Comparison of ENCODE assay signal across 11 mouse cellular contexts in the genomic region with DNA sequence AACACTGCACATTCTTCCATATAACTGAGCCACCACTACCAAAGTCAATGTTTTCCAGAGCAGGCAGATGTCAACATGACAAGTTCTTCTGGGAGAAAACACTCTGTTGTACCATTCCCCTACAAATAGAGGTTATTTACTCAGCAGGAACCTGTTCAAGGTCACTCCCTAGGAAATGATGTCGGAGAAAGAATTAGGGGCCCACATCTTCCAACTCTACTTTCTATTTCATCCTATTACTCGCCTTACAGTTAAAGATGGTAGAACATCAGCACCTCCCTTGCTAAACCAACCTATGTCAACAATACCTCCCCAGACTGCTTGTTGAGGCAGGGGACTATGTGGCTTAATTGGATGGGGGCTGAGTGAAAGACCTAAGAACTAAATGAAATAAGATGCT. TPM values are rescaled to one million over a fixed set of nuclear protein-coding genes. Genes with fewer than 3 reads are reported as not detected.
DNase-seq lines count a peak whose midpoint lies in the region; ATAC-seq lines count a peak whose summit lies in the region.
"Had no signal": no experiment of that assay in that cellular context is flagged by ENCODE, and none has a peak within 500 bp of the region (broad histone marks: within the 10 kb centered on the region; RNA-seq: fewer than 3 reads in every experiment).

A gene (plus strand): TSS at position 301 of the 400 bp plus-strand sequence.

- 83% methylated on average over 2 of the region's 2 CpGs for WGBS in kidney, embryonic 14.5 days
- 85% methylated on average over 2 of the region's 2 CpGs for WGBS in embryonic facial prominence, embryonic 14.5 days
- WGBS in intestine, embryonic 15.5 days, result 79% methylated on average over 2 of the region's 2 CpGs
- 77% methylated on average over 2 of the region's 2 CpGs for WGBS in midbrain, embryonic 15.5 days

- no peak within 1 kb of the TSS for H3K27ac ChIP-seq in kidney, embryonic 14.5 days (ENCODE audit: low read depth, low read length)
- H3K27ac ChIP-seq in embryonic facial prominence, embryonic 14.5 days (replicated peaks; ENCODE audit: low read depth, low read length), result no peak within 1 kb of the TSS
- no peak within 1 kb of the TSS for H3K27ac ChIP-seq in intestine, embryonic 15.5 days
- H3K27ac ChIP-seq in midbrain, embryonic 15.5 days, result no peak within 1 kb of the TSS

- H3K4me2 ChIP-seq in kidney, embryonic 14.5 days (replicated peaks; ENCODE audit: low read depth, low read length), result peak within 1 kb of the TSS; percentile 35; the same call in 1 of the 2 replicates
- H3K4me2 ChIP-seq in embryonic facial prominence, embryonic 14.5 days (ENCODE audit: low read depth, low read length), result peak within 1 kb of the TSS; percentile 49
- H3K4me2 ChIP-seq in intestine, embryonic 15.5 days (replicated peaks), result peak within 1 kb of the TSS; percentile 47
- peak within 1 kb of the TSS; percentile 51 for H3K4me2 ChIP-seq in midbrain, embryonic 15.5 days

- intact Hi-C loops in left cerebral cortex, postnatal 36 days (cut with DNase I), result loop anchor here (5.0 kb wide), 1 partner anchor 225 kb away; a partner anchor contains a TSS

- no peaks in the 10 kb centered on the region for H3K4me1 ChIP-seq in kidney, embryonic 14.5 days (ENCODE audit: control insufficient read depth, insufficient read depth, low read length)
- H3K4me1 ChIP-seq in embryonic facial prominence, embryonic 14.5 days (ENCODE audit: control insufficient read depth, insufficient read depth, low read length), result no peaks in the 10 kb centered on the region
- H3K4me1 ChIP-seq in intestine, embryonic 15.5 days (replicated peaks), result no peaks in the 10 kb centered on the region
- H3K4me1 ChIP-seq in midbrain, embryonic 15.5 days, result no peaks in the 10 kb centered on the region

- H3K9me3 ChIP-seq in kidney, embryonic 14.5 days (ENCODE audit: control insufficient read depth, low read length), result no peaks in the 10 kb centered on the region
- H3K9me3 ChIP-seq in embryonic facial prominence, embryonic 14.5 days (ENCODE audit: control insufficient read depth, low read length), result no peaks in the 10 kb centered on the region
- H3K9me3 ChIP-seq in intestine, embryonic 15.5 days, result no peaks in the 10 kb centered on the region
- no peaks in the 10 kb centered on the region for H3K9me3 ChIP-seq in midbrain, embryonic 15.5 days

- no peaks in the 10 kb centered on the region for H3K36me3 ChIP-seq in kidney, embryonic 14.5 days (ENCODE audit: control insufficient read depth, insufficient read depth, low read length)
- H3K36me3 ChIP-seq in embryonic facial prominence, embryonic 14.5 days (ENCODE audit: control insufficient read depth, insufficient read depth, low read length), result no peaks in the 10 kb centered on the region
- H3K36me3 ChIP-seq in intestine, embryonic 15.5 days, result no peaks in the 10 kb centered on the region
- H3K36me3 ChIP-seq in midbrain, embryonic 15.5 days (replicated peaks), result no peaks in the 10 kb centered on the region

- DNase-seq in kidney, postnatal 36 days, result no peak
- no peak for DNase-seq in embryonic facial prominence, embryonic 14.5 days (ENCODE audit: low spot score)
- DNase-seq in layer of hippocampus, adult 11-12 months (ENCODE audit: low spot score), result no peak
- DNase-seq in spleen, postnatal 14 days (ENCODE audit: low spot score in 2 of 2), result no peak
- no peak for DNase-seq in left cerebral cortex, postnatal 36 days (ENCODE audit: low spot score in 2 of 2)
- DNase-seq: adrenal gland, postnatal 14 days; kidney, adult 2 months had no signal

- H3K4me3 ChIP-seq in kidney, embryonic 14.5 days (ENCODE audit: low read length), result peak within 1 kb of the TSS; percentile 45; the same call in 1 of the 2 replicates
- H3K4me3 ChIP-seq in embryonic facial prominence, embryonic 14.5 days (ENCODE audit: low read depth, low read length), result peak within 1 kb of the TSS; percentile 45
- H3K4me3 ChIP-seq in intestine, embryonic 15.5 days (replicated peaks), result 0 out of 2 replicates have a peak within 1 kb of the TSS, but pooled peaks have one; percentile 35
- H3K4me3 ChIP-seq in midbrain, embryonic 15.5 days, result peak within 1 kb of the TSS; percentile 45; the same call in 1 of the 2 replicates

- no peak for ATAC-seq in kidney, embryonic 14.5 days (ENCODE audit: low FRiP score, low TSS enrichment)
- ATAC-seq in embryonic facial prominence, embryonic 14.5 days (ENCODE audit: low read depth), result no peak
- no peak for ATAC-seq in intestine, embryonic 15.5 days
- no peak for ATAC-seq in midbrain, embryonic 15.5 days (replicated peaks)

- no peak within 1 kb of the TSS for H3K9ac ChIP-seq in kidney, embryonic 14.5 days (ENCODE audit: low read depth, low read length)
- peak within 1 kb of the TSS; percentile 41; the same call in 1 of the 2 replicates for H3K9ac ChIP-seq in embryonic facial prominence, embryonic 14.5 days (ENCODE audit: low read depth, low read length)
- no peak within 1 kb of the TSS for H3K9ac ChIP-seq in intestine, embryonic 15.5 days
- no peak within 1 kb of the TSS for H3K9ac ChIP-seq in midbrain, embryonic 15.5 days

- H3K27me3 ChIP-seq in kidney, embryonic 14.5 days (ENCODE audit: control insufficient read depth, insufficient read depth, low read length), result no peaks in the 10 kb centered on the region
- peaks cover 5% of the 10 kb centered on the region; the same call in 1 of the 2 replicates for H3K27me3 ChIP-seq in embryonic facial prominence, embryonic 14.5 days (replicated peaks; ENCODE audit: control insufficient read depth, insufficient read depth, low read length)
- H3K27me3 ChIP-seq in intestine, embryonic 15.5 days (replicated peaks), result no peaks in the 10 kb centered on the region
- peaks cover 6% of the 10 kb centered on the region; the same call in 1 of the 2 replicates for H3K27me3 ChIP-seq in midbrain, embryonic 15.5 days (replicated peaks)

RNA-seq across cellular contexts. Expression of the gene that starts here (rescaled TPM):
- polyA plus RNA-seq in kidney, embryonic 14.5 days (2014; fragmentation: Nextera tagmentation; extraction: Ambion mirVana), result 0.05 TPM in 1 of 2 replicates, not detected in the other
- 0.09 TPM in 1 of 2 replicates, not detected in the other for polyA plus RNA-seq in embryonic facial prominence, embryonic 14.5 days (2014; fragmentation: Nextera tagmentation; extraction: Ambion mirVana)
- 0.04 TPM in 1 of 2 replicates, not detected in the other for polyA plus RNA-seq in intestine, embryonic 15.5 days (2015; fragmentation: Nextera tagmentation; extraction: Ambion mirVana)
- 0.06 and 0.17 TPM in 2 replicates for polyA plus RNA-seq in midbrain, embryonic 15.5 days (2015; fragmentation: Nextera tagmentation; extraction: Ambion mirVana)
- total RNA-seq in left cerebral cortex, postnatal 36 days (2021), result under 1 TPM in 1 of 2 experiments, not detected in 1; 0.07 TPM
- total RNA-seq: adrenal gland, postnatal 14 days had no signal
- polyA plus RNA-seq: kidney, adult 2 months; spleen, adult 2 months had no signal
